Mouse (Mus musculus): Measurements from ENCODE around the gene Fnbp4. TPM values are rescaled to one million over a fixed set of nuclear protein-coding genes. Genes with fewer than 3 reads are reported as not detected.

Gene Fnbp4
- total RNA-seq, 1 experiment, result 91.4 TPM

GRCm38 (mm10) chr2:90782458-90782857, 37.3 kb downstream of the Fnbp4 start, which contains the start of gene Agbl2:
TSS of gene Agbl2 (plus strand) at chr2:90782727.
- DNase-seq (ENCODE audit: low read depth, low spot score), result peak; percentile 20
- no peaks in the 10 kb centered on the region for H3K9me3 ChIP-seq (ENCODE audit: control insufficient read depth, insufficient read depth, low read depth, low read length)
- H3K9ac ChIP-seq (ENCODE audit: insufficient read depth, low read depth, low read length, poor library complexity, severe bottlenecking), result peak within 1 kb of the TSS; percentile 46
- no peak within 1 kb of the TSS for H3K27ac ChIP-seq (ENCODE audit: insufficient read depth, low read depth, low read length, poor library complexity, severe bottlenecking)
- in situ Hi-C loops (cut with MboI; ENCODE audit: low sequenced_read_pairs in 2 of 2, unreplicated experiment in 2 of 2), result no loop called here
- TF ChIP-seq CHD2 (IDR thresholded peaks at IDR 0.05; ENCODE audit: low read depth, low read length), result no peak
- no peak for TF ChIP-seq ZC3H11A (IDR thresholded peaks at IDR 0.05; ENCODE audit: borderline replicate concordance, low read depth, low read length)
- TF ChIP-seq MAFK (IDR thresholded peaks at IDR 0.05; ENCODE audit: insufficient read depth, low read depth, low read length), result no peak
- no peak for TF ChIP-seq HCFC1 (IDR thresholded peaks at IDR 0.05; ENCODE audit: borderline replicate concordance, insufficient read depth, low read length)
- TF ChIP-seq ZNF384 (IDR thresholded peaks at IDR 0.05; ENCODE audit: low read depth, low read length), result no peak
- peak within 1 kb of the TSS; percentile 64 for H3K4me3 ChIP-seq (ENCODE audit: insufficient read depth in 1 of 2, low read depth in 1 of 2, low read length in 2 of 2, poor library complexity in 1 of 2, severe bottlenecking in 1 of 2)
- peaks cover 18% of the 10 kb centered on the region for H3K36me3 ChIP-seq (ENCODE audit: control insufficient read depth, insufficient read depth, low read length, poor library complexity, severe bottlenecking)
- peaks cover 0 to 5% of the 10 kb centered on the region in 2 experiments; a peak in 1 of 4 replicates for H3K4me1 ChIP-seq (ENCODE audit: control insufficient read depth in 2 of 2, insufficient read depth in 2 of 2, low read length in 2 of 2, poor library complexity in 1 of 2)

GRCm38 (mm10) chr2:90782901-90783486, 37.8 kb downstream of the Fnbp4 start:
- Histone ChIP-seq H3K9me3 (ENCODE audit: control insufficient read depth, insufficient read depth, low read depth, low read length) (no peaks in the 10 kb centered on the region), H3K9ac (ENCODE audit: insufficient read depth, low read depth, low read length, poor library complexity, severe bottlenecking) (peak overlapping the region; percentile 46), H3K4me3 (ENCODE audit: insufficient read depth in 1 of 2, low read depth in 1 of 2, low read length in 2 of 2, poor library complexity in 1 of 2, severe bottlenecking in 1 of 2) (peak overlapping the region; percentile 64), H3K4me1 (ENCODE audit: control insufficient read depth in 2 of 2, insufficient read depth in 2 of 2, low read length in 2 of 2, poor library complexity in 1 of 2) (peaks cover 0 to 5% of the 10 kb centered on the region in 2 experiments; a peak in 1 of 4 replicates), H3K36me3 (ENCODE audit: control insufficient read depth, insufficient read depth, low read length, poor library complexity, severe bottlenecking) (peaks cover 14% of the 10 kb centered on the region), H3K27ac (ENCODE audit: insufficient read depth, low read depth, low read length, poor library complexity, severe bottlenecking) (no peak overlapping the region)
- DNase-seq (ENCODE audit: low read depth, low spot score), result no peak
- in situ Hi-C loops (cut with MboI; ENCODE audit: low sequenced_read_pairs in 2 of 2, unreplicated experiment in 2 of 2), result no loop called here
- TF ChIP-seq ZNF384 (IDR thresholded peaks at IDR 0.05; ENCODE audit: low read depth, low read length) (no peak), MAFK (IDR thresholded peaks at IDR 0.05; ENCODE audit: insufficient read depth, low read depth, low read length) (no peak), ZC3H11A (IDR thresholded peaks at IDR 0.05; ENCODE audit: borderline replicate concordance, low read depth, low read length) (no peak), HCFC1 (IDR thresholded peaks at IDR 0.05; ENCODE audit: borderline replicate concordance, insufficient read depth, low read length) (no peak), CHD2 (IDR thresholded peaks at IDR 0.05; ENCODE audit: low read depth, low read length) (no peak)

GRCm38 (mm10) chr2:90788126-90788525, 43.0 kb downstream of the Fnbp4 start:
- Histone ChIP-seq H3K4me3 (ENCODE audit: insufficient read depth in 1 of 2, low read depth in 1 of 2, low read length in 2 of 2, poor library complexity in 1 of 2, severe bottlenecking in 1 of 2) (no peak overlapping the region), H3K4me1 (ENCODE audit: control insufficient read depth in 2 of 2, insufficient read depth in 2 of 2, low read length in 2 of 2, poor library complexity in 1 of 2) (0 out of 4 replicates have a peak, but pooled peaks cover 0 to 1% of the 10 kb centered on the region in 2 experiments), H3K9ac (ENCODE audit: insufficient read depth, low read depth, low read length, poor library complexity, severe bottlenecking) (no peak overlapping the region), H3K36me3 (ENCODE audit: control insufficient read depth, insufficient read depth, low read length, poor library complexity, severe bottlenecking) (no peaks in the 10 kb centered on the region), H3K9me3 (ENCODE audit: control insufficient read depth, insufficient read depth, low read depth, low read length) (no peaks in the 10 kb centered on the region), H3K27ac (ENCODE audit: insufficient read depth, low read depth, low read length, poor library complexity, severe bottlenecking) (no peak overlapping the region)
- TF ChIP-seq ZNF384 (IDR thresholded peaks at IDR 0.05; ENCODE audit: low read depth, low read length) (no peak), CHD2 (IDR thresholded peaks at IDR 0.05; ENCODE audit: low read depth, low read length) (no peak)
- no peak for DNase-seq (ENCODE audit: low read depth, low spot score)
- in situ Hi-C loops (cut with MboI; ENCODE audit: low sequenced_read_pairs in 2 of 2, unreplicated experiment in 2 of 2), result no loop called here

- H3K9me3 ChIP-seq (ENCODE audit: control insufficient read depth, insufficient read depth, low read depth, low read length), result no peaks in the 10 kb centered on the region
- no peaks in the 10 kb centered on the region for H3K4me1 ChIP-seq (ENCODE audit: control insufficient read depth in 2 of 2, insufficient read depth in 2 of 2, low read length in 2 of 2, poor library complexity in 1 of 2)
- no peak overlapping the region for H3K27ac ChIP-seq (ENCODE audit: insufficient read depth, low read depth, low read length, poor library complexity, severe bottlenecking)
- TF ChIP-seq MAFK (IDR thresholded peaks at IDR 0.05; ENCODE audit: insufficient read depth, low read depth, low read length) (peak; percentile 81), ZNF384 (IDR thresholded peaks at IDR 0.05; ENCODE audit: low read depth, low read length) (no peak)
- no peak overlapping the region for H3K9ac ChIP-seq (ENCODE audit: insufficient read depth, low read depth, low read length, poor library complexity, severe bottlenecking)
- DNase-seq (ENCODE audit: low read depth, low spot score), result no peak
- in situ Hi-C loops (cut with MboI; ENCODE audit: low sequenced_read_pairs in 2 of 2, unreplicated experiment in 2 of 2), result no loop called here
- no peaks in the 10 kb centered on the region for H3K36me3 ChIP-seq (ENCODE audit: control insufficient read depth, insufficient read depth, low read length, poor library complexity, severe bottlenecking)
- H3K4me3 ChIP-seq (ENCODE audit: insufficient read depth in 1 of 2, low read depth in 1 of 2, low read length in 2 of 2, poor library complexity in 1 of 2, severe bottlenecking in 1 of 2), result no peak overlapping the region
These were observed 63.3 kb downstream of the Fnbp4 start for GRCm38 (mm10) chr2:90808241-90809126.

Data from ES-E14 (cell line).